Mouse (Mus musculus): ENCODE results near the gene Smad5. TPM values are rescaled to one million over a fixed set of nuclear protein-coding genes. Genes with fewer than 3 reads are reported as not detected.

Gene Smad5
- total and polyA plus RNA-seq, 3 experiments, result 8.0 to 11.3 TPM; not detected in 1

GRCm38 (mm10) chr13:56772592-56772991, 69.8 kb downstream of the Smad5 start:
- no peak overlapping the region for H3K9ac ChIP-seq (ENCODE audit: control insufficient read depth, low read depth, low read length, poor library complexity, severe bottlenecking)
- no peaks in the 10 kb centered on the region for H3K27me3 ChIP-seq (ENCODE audit: control insufficient read depth in 1 of 2, insufficient read depth in 2 of 2, low read length in 2 of 2)
- H3K9me3 ChIP-seq (replicated peaks; ENCODE audit: insufficient read depth, low read length), result no peaks in the 10 kb centered on the region
- no peaks in the 10 kb centered on the region for H3K4me1 ChIP-seq (ENCODE audit: control insufficient read depth in 1 of 2, insufficient read depth in 2 of 2, low read length in 2 of 2)
- no peak overlapping the region for H3K27ac ChIP-seq (ENCODE audit: control insufficient read depth, low read depth, low read length)
- DNase-seq (ENCODE audit: low read depth, low spot score), result no peak
- no peaks in the 10 kb centered on the region for H3K79me2 ChIP-seq (ENCODE audit: control insufficient read depth, insufficient read depth, low read length, poor library complexity)
- TF ChIP-seq USF2 (IDR thresholded peaks at IDR 0.05; ENCODE audit: borderline replicate concordance in 1 of 2, insufficient read depth in 1 of 2, low read depth in 1 of 2, low read length in 2 of 2), result no peak
- TF ChIP-seq MXI1 (IDR thresholded peaks at IDR 0.05; ENCODE audit: low read depth, low read length), result no peak
- no peak for TF ChIP-seq ZMIZ1 (IDR thresholded peaks at IDR 0.05; ENCODE audit: low read depth, low read length)
- TF ChIP-seq MEF2A (IDR thresholded peaks at IDR 0.05; ENCODE audit: extremely low read depth, insufficient replicate concordance, low read depth, low read length, poor library complexity, severe bottlenecking), result no peak
- TF ChIP-seq RCOR1 (IDR thresholded peaks at IDR 0.05; ENCODE audit: low read depth, low read length), result no peak
- no peak for TF ChIP-seq SIN3A (IDR thresholded peaks at IDR 0.05; ENCODE audit: low read length)
- TF ChIP-seq CHD2 (IDR thresholded peaks at IDR 0.05; ENCODE audit: low read length), result no peak
- TF ChIP-seq KAT2A (conservative IDR thresholded peaks at IDR 0.05; ENCODE audit: low read depth, low read length), result no peak
- no peak for TF ChIP-seq CTCF (IDR thresholded peaks at IDR 0.05 in 2 of 3, conservative IDR thresholded peaks at IDR 0.05 in 1 of 3; ENCODE audit: control insufficient read depth in 1 of 3, insufficient read depth in 1 of 3, low read depth in 2 of 3, low read length in 3 of 3, poor library complexity in 1 of 3, severe bottlenecking in 1 of 3)
- no peak for TF ChIP-seq TCF12 (IDR thresholded peaks at IDR 0.05; ENCODE audit: low read depth, low read length)
- no peak for TF ChIP-seq UBTF (IDR thresholded peaks at IDR 0.05; ENCODE audit: borderline replicate concordance, insufficient read depth, low read depth, low read length)
- H3K4me3 ChIP-seq (ENCODE audit: control insufficient read depth in 1 of 2, insufficient read depth in 1 of 2, low read depth in 2 of 2, low read length in 2 of 2), result no peak overlapping the region
- no peaks in the 10 kb centered on the region for H3K36me3 ChIP-seq (ENCODE audit: control insufficient read depth in 1 of 2, insufficient read depth in 2 of 2, low read length in 2 of 2)

- Histone ChIP-seq H3K27me3 (ENCODE audit: control insufficient read depth in 1 of 2, insufficient read depth in 2 of 2, low read length in 2 of 2) (no peaks in the 10 kb centered on the region), H3K9ac (ENCODE audit: control insufficient read depth, low read depth, low read length, poor library complexity, severe bottlenecking) (no peak overlapping the region), H3K36me3 (ENCODE audit: control insufficient read depth in 1 of 2, insufficient read depth in 2 of 2, low read length in 2 of 2) (no peaks in the 10 kb centered on the region), H3K9me3 (replicated peaks; ENCODE audit: insufficient read depth, low read length) (no peaks in the 10 kb centered on the region), H3K27ac (ENCODE audit: control insufficient read depth, low read depth, low read length) (no peak overlapping the region), H3K4me3 (ENCODE audit: control insufficient read depth in 1 of 2, insufficient read depth in 1 of 2, low read depth in 2 of 2, low read length in 2 of 2) (no peak overlapping the region), H3K4me1 (ENCODE audit: control insufficient read depth in 1 of 2, insufficient read depth in 2 of 2, low read length in 2 of 2) (no peaks in the 10 kb centered on the region), H3K79me2 (ENCODE audit: control insufficient read depth, insufficient read depth, low read length, poor library complexity) (no peaks in the 10 kb centered on the region)
- TF ChIP-seq MXI1 (IDR thresholded peaks at IDR 0.05; ENCODE audit: low read depth, low read length), result no peak
- TF ChIP-seq ELF1 (IDR thresholded peaks at IDR 0.05; ENCODE audit: low read depth, low read length), result no peak
- TF ChIP-seq ZMIZ1 (IDR thresholded peaks at IDR 0.05; ENCODE audit: low read depth, low read length), result no peak
- TF ChIP-seq TCF12 (IDR thresholded peaks at IDR 0.05; ENCODE audit: low read depth, low read length), result no peak
- TF ChIP-seq HCFC1 (IDR thresholded peaks at IDR 0.05; ENCODE audit: low read depth, low read length), result no peak
- DNase-seq (ENCODE audit: low read depth, low spot score), result no peak
Measured at GRCm38 (mm10) chr13:56773262-56773870, 70.6 kb downstream of the Smad5 start.

Measured in MEL (cell line).